Mouse (Mus musculus) spleen, adult 2 months (tissue): Measurements from ENCODE around the gene Crtc1.

Experiments used
- CTCF ChIP-seq: fragments of 200-500 bp; IDR thresholded peaks from 2 replicates; pipeline ENCODE4 v1.5.1; 2011; ENCODE audit warnings: mild to moderate bottlenecking, inconsistent platforms; ENCODE audit not compliant: insufficient read depth, insufficient read length, insufficient replicate concordance; ENCODE audit errors: extremely low read depth
- POLR2A ChIP-seq: fragments of 200-500 bp; IDR thresholded peaks from 2 replicates; pipeline ENCODE4 v1.6.1; 2011; ENCODE audit warnings: low read depth, low read length, inconsistent platforms

DNA sequence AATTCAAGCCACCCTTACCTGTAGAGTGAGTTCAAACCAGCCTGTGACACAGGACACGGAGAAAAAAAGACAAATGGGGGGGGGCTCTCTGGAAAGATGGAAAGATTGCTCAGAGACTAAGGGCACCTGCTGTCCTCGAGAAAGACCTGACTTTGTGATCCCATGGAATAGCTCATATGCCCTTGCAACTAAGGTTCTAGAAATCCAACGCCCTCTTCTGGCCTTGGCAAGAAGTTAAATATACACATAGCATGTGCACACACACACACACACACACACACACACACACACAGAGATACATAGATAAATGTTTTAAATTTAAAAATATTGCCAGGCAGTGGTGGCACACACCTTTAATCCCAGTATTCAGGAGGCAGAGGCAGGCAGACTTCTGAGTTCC is 867 bp upstream of the Crtc1 start:
- TF ChIP-seq POLR2A (no peak), CTCF (no peak)
